Mouse (Mus musculus): Measurements from ENCODE around the gene Mical3. TPM values are rescaled to one million over a fixed set of nuclear protein-coding genes. Genes with fewer than 3 reads are reported as not detected.

Mical3 gene
- polyA plus RNA-seq, 1 experiment: 42.4 TPM

- Histone ChIP-seq H3K4me3 (ENCODE audit: insufficient read depth, low read depth, low read length) (no peak overlapping the region), H3K4me1 (ENCODE audit: control insufficient read depth, insufficient read depth, insufficient read length, low read length) (no peaks in the 10 kb centered on the region), H3K27ac (replicated peaks; ENCODE audit: low read depth, low read length) (peak overlapping the region; percentile 57)
Observed at GRCm38 (mm10) chr6:120987164-120987563, 143.6 kb downstream of the Mical3 start.

GRCm38 (mm10) chr6:120986172-120986571, 144.6 kb downstream of the Mical3 start:
- Histone ChIP-seq H3K4me3 (ENCODE audit: insufficient read depth, low read depth, low read length) (no peak overlapping the region), H3K27ac (replicated peaks; ENCODE audit: low read depth, low read length) (no peak overlapping the region), H3K4me1 (ENCODE audit: control insufficient read depth, insufficient read depth, insufficient read length, low read length) (no peaks in the 10 kb centered on the region)

- Histone ChIP-seq H3K4me1 (ENCODE audit: control insufficient read depth, insufficient read depth, insufficient read length, low read length) (no peaks in the 10 kb centered on the region), H3K4me3 (ENCODE audit: insufficient read depth, low read depth, low read length) (no peak overlapping the region), H3K27ac (replicated peaks; ENCODE audit: low read depth, low read length) (no peak overlapping the region)
Observed at GRCm38 (mm10) chr6:120982314-120982713, 148.5 kb downstream of the Mical3 start.

GRCm38 (mm10) chr6:120981537-120981936, 149.3 kb downstream of the Mical3 start:
- Histone ChIP-seq H3K4me1 (ENCODE audit: control insufficient read depth, insufficient read depth, insufficient read length, low read length) (no peaks in the 10 kb centered on the region), H3K27ac (replicated peaks; ENCODE audit: low read depth, low read length) (no peak overlapping the region), H3K4me3 (ENCODE audit: insufficient read depth, low read depth, low read length) (no peak overlapping the region)

- Histone ChIP-seq H3K4me3 (ENCODE audit: insufficient read depth, low read depth, low read length) (no peak overlapping the region), H3K4me1 (ENCODE audit: control insufficient read depth, insufficient read depth, insufficient read length, low read length) (no peaks in the 10 kb centered on the region), H3K27ac (replicated peaks; ENCODE audit: low read depth, low read length) (no peak overlapping the region)
Observed at GRCm38 (mm10) chr6:120978019-120978621, 152.7 kb downstream of the Mical3 start.

- Histone ChIP-seq H3K27ac (replicated peaks; ENCODE audit: low read depth, low read length) (no peak overlapping the region), H3K4me1 (ENCODE audit: control insufficient read depth, insufficient read depth, insufficient read length, low read length) (peaks cover 6% of the 10 kb centered on the region; the same call in 1 of the 2 replicates), H3K4me3 (ENCODE audit: insufficient read depth, low read depth, low read length) (no peak overlapping the region)
Observed at GRCm38 (mm10) chr6:120976991-120977390, 153.8 kb downstream of the Mical3 start.

GRCm38 (mm10) chr6:120976097-120976496, 154.7 kb downstream of the Mical3 start:
- H3K4me1 ChIP-seq (ENCODE audit: control insufficient read depth, insufficient read depth, insufficient read length, low read length): peaks cover 6% of the 10 kb centered on the region; the same call in 1 of the 2 replicates
- H3K4me3 ChIP-seq (ENCODE audit: insufficient read depth, low read depth, low read length): no peak overlapping the region
- H3K27ac ChIP-seq (replicated peaks; ENCODE audit: low read depth, low read length): no peak overlapping the region

GRCm38 (mm10) chr6:120971797-120972590, 158.8 kb downstream of the Mical3 start:
- H3K4me3 ChIP-seq (ENCODE audit: insufficient read depth, low read depth, low read length): no peak overlapping the region
- peaks cover 6% of the 10 kb centered on the region; the same call in 1 of the 2 replicates for H3K4me1 ChIP-seq (ENCODE audit: control insufficient read depth, insufficient read depth, insufficient read length, low read length)
- H3K27ac ChIP-seq (replicated peaks; ENCODE audit: low read depth, low read length): 0 out of 2 replicates have a peak overlapping the region, but pooled peaks have one; percentile 3

GRCm38 (mm10) chr6:120970939-120971796, 159.6 kb downstream of the Mical3 start:
- Histone ChIP-seq H3K4me1 (ENCODE audit: control insufficient read depth, insufficient read depth, insufficient read length, low read length) (peaks cover 6% of the 10 kb centered on the region; the same call in 1 of the 2 replicates), H3K4me3 (ENCODE audit: insufficient read depth, low read depth, low read length) (no peak overlapping the region), H3K27ac (replicated peaks; ENCODE audit: low read depth, low read length) (no peak overlapping the region)

- Histone ChIP-seq H3K4me3 (ENCODE audit: insufficient read depth, low read depth, low read length) (no peak overlapping the region), H3K27ac (replicated peaks; ENCODE audit: low read depth, low read length) (no peak overlapping the region), H3K4me1 (ENCODE audit: control insufficient read depth, insufficient read depth, insufficient read length, low read length) (no peaks in the 10 kb centered on the region)
Observed at GRCm38 (mm10) chr6:120965814-120966213, 165.0 kb downstream of the Mical3 start.

GRCm38 (mm10) chr6:120964179-120964578, 166.6 kb downstream of the Mical3 start:
- H3K27ac ChIP-seq (replicated peaks; ENCODE audit: low read depth, low read length): no peak overlapping the region
- H3K4me1 ChIP-seq (ENCODE audit: control insufficient read depth, insufficient read depth, insufficient read length, low read length): no peaks in the 10 kb centered on the region

GRCm38 (mm10) chr6:120960338-120961030, 170.3 kb downstream of the Mical3 start:
- Histone ChIP-seq H3K4me1 (ENCODE audit: control insufficient read depth, insufficient read depth, insufficient read length, low read length) (no peaks in the 10 kb centered on the region), H3K27ac (replicated peaks; ENCODE audit: low read depth, low read length) (no peak overlapping the region), H3K4me3 (ENCODE audit: insufficient read depth, low read depth, low read length) (no peak overlapping the region)

More at GRCm38 (mm10) chr6:120964179-120964578, 166.6 kb downstream of the Mical3 start:
- H3K4me3 ChIP-seq (ENCODE audit: insufficient read depth, low read depth, low read length): no peak overlapping the region

- no peak overlapping the region for H3K4me3 ChIP-seq (ENCODE audit: insufficient read depth, low read depth, low read length)
- H3K4me1 ChIP-seq (ENCODE audit: control insufficient read depth, insufficient read depth, insufficient read length, low read length): no peaks in the 10 kb centered on the region
- no peak overlapping the region for H3K27ac ChIP-seq (replicated peaks; ENCODE audit: low read depth, low read length)
Observed at GRCm38 (mm10) chr6:120957331-120957730, 173.5 kb downstream of the Mical3 start.

- Histone ChIP-seq H3K4me1 (ENCODE audit: control insufficient read depth, insufficient read depth, insufficient read length, low read length) (no peaks in the 10 kb centered on the region), H3K4me3 (ENCODE audit: insufficient read depth, low read depth, low read length) (no peak overlapping the region), H3K27ac (replicated peaks; ENCODE audit: low read depth, low read length) (no peak overlapping the region)
Observed at GRCm38 (mm10) chr6:120956259-120957161, 174.3 kb downstream of the Mical3 start.
